Mouse (Mus musculus) heart, postnatal 0 days (tissue): Measurements from ENCODE around the gene Pola1.

Source experiments
- CTCF ChIP-seq: IDR thresholded peaks from 2 replicates; pipeline ENCODE4 v1.5.1; 2016; ENCODE audit warnings: antibody characterized with exemption, control low read depth, low read depth
- EP300 ChIP-seq: IDR thresholded peaks from 2 replicates; pipeline ENCODE4 v1.6.1; 2016; ENCODE audit warnings: antibody characterized with exemption, low read depth

- TF ChIP-seq EP300, result no peak
- no peak for TF ChIP-seq CTCF
Measured at GRCm38 (mm10) chrX:93634861-93635375, 3.0 kb upstream of the Pola1 start.
